Mouse (Mus musculus): ENCODE measurements around the gene Nat10.
A peak's percentile ranks its signal among the peaks of the same experiment; 100 is the strongest.

Nat10 gene

DNA sequence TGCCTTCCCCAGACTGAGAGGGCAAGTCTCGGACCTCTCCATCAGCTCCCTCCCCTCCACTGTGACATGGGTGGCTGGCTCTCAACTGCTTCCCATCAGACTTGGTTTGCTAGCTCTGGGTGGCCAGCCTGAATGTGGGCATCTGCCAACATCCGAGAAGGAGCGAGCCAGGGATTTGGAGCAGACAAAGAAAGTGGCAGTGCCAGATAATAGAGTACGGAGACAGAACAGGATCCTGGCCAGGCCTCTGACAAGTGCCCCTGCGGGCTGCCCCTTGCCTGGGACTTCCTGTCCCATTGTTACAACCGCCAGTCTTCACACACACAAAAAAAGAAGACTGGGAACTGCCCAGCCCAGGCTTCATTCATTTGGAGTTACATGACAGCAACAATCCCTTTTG, 70.6 kb downstream of the Nat10 start:
- DNase-seq, result peak; percentile 96

- no peak for DNase-seq
These were observed 73.2 kb downstream of the Nat10 start for GRCm38 (mm10) chr2:103687888-103688287.

DNA sequence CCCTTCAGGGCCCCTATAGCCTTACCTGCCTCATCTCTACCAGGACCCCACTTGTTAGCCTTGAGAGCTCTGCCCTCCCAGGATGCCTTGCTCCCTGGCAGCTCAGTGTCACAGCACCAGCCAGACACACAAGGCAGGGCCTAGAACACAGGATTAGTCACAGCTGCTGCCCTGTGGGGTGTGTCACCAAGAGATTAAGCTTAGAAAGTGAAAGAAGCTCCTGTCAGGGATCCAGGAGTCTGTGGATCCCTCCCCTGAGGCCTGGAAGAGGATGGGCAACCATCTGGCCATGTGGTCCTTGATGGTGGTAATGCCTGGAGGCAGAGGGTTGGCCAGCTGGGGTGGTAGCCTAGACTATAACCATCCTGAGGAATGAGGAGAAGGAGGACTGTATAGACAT, 73.9 kb downstream of the Nat10 start:
- DNase-seq, result no peak

DNA sequence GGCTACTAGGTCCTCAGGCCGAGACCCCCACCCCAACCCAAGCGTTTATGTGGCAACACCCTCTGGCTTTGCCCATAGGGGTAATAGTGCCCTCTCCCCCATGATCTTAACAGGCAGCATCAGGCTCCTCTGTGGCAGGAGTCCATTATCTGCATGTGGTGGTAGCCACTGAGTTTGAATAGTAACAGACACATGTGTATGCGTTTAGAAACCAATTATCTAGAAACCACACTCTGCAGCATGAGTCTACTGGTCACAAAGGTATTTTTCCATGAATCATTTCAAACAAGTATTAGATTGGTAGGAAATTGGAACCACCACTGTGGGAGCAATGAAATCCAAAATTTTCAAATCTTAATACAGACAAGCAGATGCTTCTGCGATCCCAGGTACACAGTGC, 75.5 kb downstream of the Nat10 start:
- DNase-seq, result no peak

DNA sequence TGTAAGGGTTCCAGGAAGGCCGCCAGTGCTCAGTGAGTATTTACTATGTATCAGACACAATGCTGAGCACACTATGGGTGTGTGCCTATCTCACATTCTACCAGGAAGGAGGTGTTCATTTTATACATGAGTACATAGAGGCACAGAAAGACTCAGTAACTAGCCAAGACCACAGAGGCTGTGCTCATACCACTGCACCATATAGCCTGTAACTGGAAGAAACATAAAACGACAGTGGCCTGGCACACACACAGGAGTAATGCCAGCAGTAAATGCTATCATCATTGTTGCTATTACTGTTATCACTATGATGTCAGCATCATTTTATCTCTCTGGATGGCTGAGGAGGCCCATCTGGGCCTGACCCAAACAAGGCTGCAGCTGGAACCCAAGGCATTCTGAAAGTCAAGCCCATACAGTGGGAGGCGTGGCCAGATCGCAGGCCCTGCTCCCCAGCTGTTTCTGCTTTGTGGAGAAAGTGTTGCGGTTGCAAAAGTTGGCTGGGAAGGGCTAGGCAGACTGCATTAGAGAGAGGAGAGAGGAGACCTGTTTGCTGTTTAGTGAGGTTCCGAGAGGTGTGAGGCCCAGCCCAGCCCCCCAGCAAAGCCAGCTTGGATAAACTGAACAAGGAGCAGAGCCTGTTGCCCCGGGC, 76.0 kb downstream of the Nat10 start:
- no peak for DNase-seq

DNA sequence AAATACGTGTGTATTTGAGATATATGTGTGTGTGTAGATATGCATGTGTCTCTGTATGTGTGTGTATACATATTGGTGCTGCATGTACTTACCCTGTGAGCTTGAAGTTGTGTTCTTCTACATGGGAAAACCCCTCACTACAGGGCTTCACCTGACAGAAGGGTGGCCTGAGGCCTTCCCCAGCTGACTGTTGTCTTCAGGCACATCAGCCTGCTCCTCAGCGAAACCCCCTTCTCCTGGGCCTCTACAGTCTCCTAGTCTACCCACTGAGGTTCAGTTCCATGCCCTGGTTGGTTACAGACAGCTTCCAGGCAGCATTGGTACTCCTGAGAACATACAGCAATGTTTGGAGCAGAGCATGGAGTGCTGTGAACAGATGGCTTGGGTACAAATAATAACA, 76.6 kb downstream of the Nat10 start:
- DNase-seq, result no peak

DNA sequence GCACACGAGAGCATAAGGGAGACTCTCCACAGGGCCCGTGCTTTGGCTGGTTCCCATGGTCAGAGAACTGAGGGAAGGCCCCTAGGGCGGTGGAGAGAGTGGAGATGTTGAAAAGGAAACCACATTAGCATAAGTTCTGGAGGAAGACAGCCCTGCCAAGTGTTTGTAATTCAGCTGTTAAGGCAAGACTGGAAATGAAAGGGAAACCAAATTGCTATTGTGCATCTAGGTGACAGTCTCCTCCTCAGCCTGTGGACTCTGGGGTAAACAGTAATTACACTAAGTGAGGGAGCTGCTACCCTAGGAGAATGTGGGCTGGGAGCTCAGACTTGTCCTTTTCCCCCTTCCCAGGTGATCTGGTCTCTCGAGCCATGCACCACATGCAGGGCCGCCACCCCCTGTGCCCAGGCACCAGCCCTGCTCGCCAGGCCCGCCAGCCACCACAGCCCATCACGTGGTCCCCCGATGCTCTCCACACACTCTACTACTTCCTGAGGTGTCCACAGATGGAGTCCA, 78.1 kb downstream of the Nat10 start:
- DNase-seq, result peak; percentile 95

GRCm38 (mm10) chr2:103682261-103682722, 78.8 kb downstream of the Nat10 start:
- no peak for DNase-seq

DNA sequence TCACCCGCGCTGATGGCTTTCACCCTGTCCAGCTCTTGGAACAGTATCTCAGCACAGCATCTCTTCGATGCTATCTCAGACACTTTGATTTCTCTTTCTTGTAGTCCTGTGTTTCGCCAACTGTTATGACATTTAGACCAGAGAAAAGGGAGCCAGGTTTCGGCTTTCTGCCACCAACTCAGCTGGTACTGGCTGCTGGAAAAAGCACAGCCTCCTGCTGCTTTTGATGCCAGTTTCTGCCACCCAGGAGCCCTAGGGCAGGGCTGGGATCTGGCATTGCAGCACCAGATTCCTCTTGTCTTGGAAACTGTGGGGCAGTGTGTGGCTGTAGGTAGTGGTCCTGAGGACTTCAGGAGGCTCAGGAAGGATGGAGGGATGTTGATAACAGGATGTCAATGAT, 79.9 kb downstream of the Nat10 start:
- no peak for DNase-seq

DNA sequence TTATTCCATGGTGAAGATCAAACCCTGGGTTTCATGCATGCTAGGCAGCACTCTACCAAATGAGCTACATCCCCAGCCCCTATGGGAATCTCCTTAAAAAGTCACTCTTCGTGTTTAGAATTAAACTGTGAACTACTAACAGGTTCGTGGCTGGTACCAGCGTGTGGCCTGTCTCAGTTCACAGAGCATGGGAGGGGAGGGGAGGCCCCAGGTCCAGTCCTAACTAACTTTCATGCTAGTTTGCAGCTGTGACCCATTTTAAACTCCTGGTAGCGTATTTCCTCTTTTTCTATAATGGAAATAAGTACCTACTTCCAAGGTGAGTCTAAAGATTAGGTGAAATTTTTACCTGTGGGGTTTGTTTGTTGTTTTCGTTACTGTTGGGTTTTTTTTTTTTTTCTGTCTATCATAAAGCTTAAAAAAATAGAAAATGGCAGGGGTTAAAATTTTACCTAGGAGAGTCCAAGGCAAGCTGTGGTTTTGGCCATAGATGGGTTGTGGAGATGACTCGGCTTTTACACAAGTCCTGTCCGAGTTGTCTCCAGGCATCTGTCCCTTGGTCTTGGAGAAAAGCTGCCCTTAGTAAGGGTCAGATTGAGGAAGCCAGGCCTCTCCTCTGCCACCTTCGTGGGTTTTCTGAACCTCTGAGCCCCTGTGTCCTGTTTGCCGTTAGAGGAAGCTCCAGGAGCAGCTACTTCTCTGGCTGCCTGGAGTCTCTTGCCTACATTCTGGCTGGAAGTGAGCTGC, 80.5 kb downstream of the Nat10 start:
- DNase-seq, result no peak

GRCm38 (mm10) chr2:103678433-103678832, 82.6 kb downstream of the Nat10 start:
- DNase-seq, result no peak

DNA sequence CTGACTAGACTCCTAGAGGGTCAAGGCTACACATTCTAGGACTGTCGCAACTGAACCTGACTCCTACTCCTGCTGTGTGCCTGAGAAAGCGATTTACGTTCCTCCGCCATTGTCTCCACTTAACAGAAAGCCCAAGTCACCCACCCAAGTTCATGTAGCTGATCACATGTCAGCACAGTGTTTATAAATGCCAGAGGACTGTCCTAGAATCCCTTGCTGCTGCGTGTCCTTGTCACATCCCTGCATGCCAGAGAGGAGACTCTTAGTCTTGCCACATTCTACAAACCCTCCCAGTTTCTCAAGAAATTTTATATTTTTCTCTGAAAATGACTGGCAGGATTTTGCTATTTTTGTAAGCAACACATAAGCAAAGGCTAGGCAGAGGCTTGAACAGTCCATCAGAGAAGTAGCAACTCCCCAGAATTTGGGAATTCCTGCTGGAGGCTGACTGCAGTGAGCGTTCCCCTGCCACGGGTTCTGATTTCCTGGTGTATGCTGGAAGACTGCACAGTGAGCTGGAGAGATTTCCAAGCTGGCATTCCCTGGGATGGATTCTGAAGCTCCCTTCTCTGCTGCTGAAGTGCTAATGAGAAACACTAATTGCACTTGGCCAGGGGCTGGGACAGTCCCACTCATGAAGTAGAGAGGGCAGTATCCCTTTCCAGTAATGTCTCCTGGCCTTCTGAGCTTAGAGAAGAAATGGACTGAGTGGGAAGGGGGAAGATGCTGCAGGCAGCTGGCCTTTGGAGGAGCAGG, 83.3 kb downstream of the Nat10 start:
- DNase-seq, result no peak

DNA sequence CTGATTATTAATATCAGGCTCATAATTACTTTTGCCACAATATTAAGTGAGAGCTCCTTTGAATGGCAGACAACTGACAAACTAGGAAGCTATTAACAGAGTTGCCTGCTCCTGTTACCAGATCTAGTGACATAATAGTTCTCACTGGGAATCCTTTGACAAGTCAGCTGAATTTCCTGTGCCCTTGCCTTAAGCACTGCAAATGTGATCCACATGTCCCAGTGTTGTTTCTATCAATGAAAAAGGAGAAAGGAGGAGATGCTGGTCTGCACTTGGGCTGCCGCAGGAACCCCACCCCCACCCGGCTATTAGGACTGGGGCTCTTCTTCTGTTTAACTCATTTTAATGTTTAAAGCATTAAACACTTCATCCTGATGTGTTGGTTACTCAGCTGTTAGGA, 84.3 kb downstream of the Nat10 start:
- no peak for DNase-seq

DNA sequence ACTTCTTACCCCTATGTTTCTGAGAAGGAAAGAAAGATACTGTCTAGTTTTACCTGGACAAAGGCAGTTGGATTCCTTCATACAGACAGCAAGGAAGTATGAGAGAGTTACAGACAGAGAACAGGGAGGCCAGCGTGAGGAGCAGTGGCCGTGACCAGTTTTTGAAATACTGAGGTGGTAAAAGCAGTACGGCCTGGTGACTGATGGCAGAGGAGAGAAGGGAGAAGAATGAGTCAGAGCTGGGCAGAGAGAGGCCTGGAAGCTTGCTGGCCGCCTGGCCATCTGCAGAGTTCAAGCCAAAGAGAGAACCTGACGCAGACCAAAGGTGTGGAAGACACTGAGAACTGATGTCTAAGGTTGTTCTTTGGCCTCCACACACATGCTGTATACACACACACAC, 85.7 kb downstream of the Nat10 start:
- no peak for DNase-seq

- no peak for DNase-seq
These were observed 87.5 kb downstream of the Nat10 start for GRCm38 (mm10) chr2:103673609-103674008.

- no peak for DNase-seq
These were observed 88.4 kb downstream of the Nat10 start for GRCm38 (mm10) chr2:103672573-103673119.
